Mouse (Mus musculus) embryonic facial prominence, embryonic 10.5 days (tissue): Measurements from ENCODE around the gene Kalrn. TPM values are rescaled to one million over a fixed set of nuclear protein-coding genes. Genes with fewer than 3 reads are reported as not detected.

ENCODE experiments used
- DNase-seq: peaks from one replicate; pipeline ENCODE4 v3.0.0-alpha.2; 2017; ENCODE audit warnings: low spot score
- H3K27ac ChIP-seq: fragments of 300-500 bp; sonication (generic); replicated peaks from 2 replicates; pipeline ENCODE4 v1.5.1; 2016; ENCODE audit warnings: mild to moderate bottlenecking
- H3K27me3 ChIP-seq: fragments of 300-500 bp; sonication (generic); replicated peaks from 2 replicates; pipeline ENCODE4 v1.6.1; 2016; ENCODE audit warnings: low read depth, mild to moderate bottlenecking; ENCODE audit not compliant: poor library complexity, severe bottlenecking
- H3K36me3 ChIP-seq: fragments of 300-500 bp; sonication (generic); replicated peaks from 2 replicates; pipeline ENCODE4 v1.6.1; 2016; ENCODE audit warnings: mild to moderate bottlenecking, moderate library complexity
- H3K4me1 ChIP-seq: fragments of 300-500 bp; sonication (generic); 2 replicates; pipeline ENCODE4 v1.6.1; 2016
- H3K4me3 ChIP-seq: fragments of 300-500 bp; sonication (generic); 2 replicates; pipeline ENCODE4 v1.5.1; 2016; ENCODE audit warnings: mild to moderate bottlenecking, moderate library complexity
- H3K9me3 ChIP-seq: fragments of 300-500 bp; sonication (generic); 2 replicates; pipeline ENCODE4 v1.6.1; 2016; ENCODE audit warnings: mild to moderate bottlenecking
- WGBS: fragments of 180-500 bp; shearing (Covaris S2); methylation state at CpG from one replicate; pipeline ENCODE4 v1.1.7; 2016; 5-methylcytosine and 5-hydroxymethylcytosine counted together
- polyA plus RNA-seq: library from polyadenylated mRNA; unstranded; fragments of >200 nt; fragmentation: Nextera tagmentation; extraction: Ambion mirVana; gene quantifications from 2 replicates; pipeline ENCODE4 v1.2.1, GENCODE M21; 2016

The Kalrn gene
- polyA plus RNA-seq, 1 experiment from 2014 or later: 14.8 TPM

GRCm38 (mm10) chr16:33954793-33955192 lies 618.5 kb downstream of the Kalrn start:
- peaks cover 86% of the 10 kb centered on the region for H3K36me3 ChIP-seq
- H3K4me3 ChIP-seq: no peak overlapping the region
- H3K27me3 ChIP-seq: no peaks in the 10 kb centered on the region
- H3K27ac ChIP-seq: no peak overlapping the region
- no peaks in the 10 kb centered on the region for H3K9me3 ChIP-seq
- peaks cover 6% of the 10 kb centered on the region for H3K4me1 ChIP-seq
- no peak for DNase-seq
- WGBS: 100% methylated on average over 1 of the region's 1 CpGs

DNA sequence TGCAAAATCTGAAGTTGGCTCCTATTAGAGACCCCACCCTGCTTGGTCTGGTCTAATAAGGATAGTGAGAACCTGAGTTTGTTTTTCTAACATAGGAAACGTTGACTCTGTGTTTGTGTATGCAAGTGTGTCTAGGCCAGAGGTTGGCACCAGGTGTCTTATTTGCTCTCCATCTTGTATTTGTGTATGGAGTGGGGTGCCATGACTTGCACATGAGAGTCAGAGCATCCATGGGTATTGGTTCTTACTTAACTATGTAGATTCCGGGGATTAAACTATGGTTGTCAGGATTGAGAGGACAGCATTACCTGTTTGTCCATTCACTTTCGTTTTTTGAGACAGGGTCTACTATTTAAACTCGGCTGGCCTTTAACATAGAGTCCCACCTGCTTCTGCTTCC lies 620.3 kb downstream of the Kalrn start:
- peaks cover 86% of the 10 kb centered on the region for H3K36me3 ChIP-seq
- H3K27me3 ChIP-seq: no peaks in the 10 kb centered on the region
- no peak overlapping the region for H3K27ac ChIP-seq
- H3K9me3 ChIP-seq: no peaks in the 10 kb centered on the region
- no peak for DNase-seq
- no peak overlapping the region for H3K4me3 ChIP-seq
- peaks cover 22% of the 10 kb centered on the region for H3K4me1 ChIP-seq
- 78% methylated on average over 4 of the region's 4 CpGs for WGBS

GRCm38 (mm10) chr16:33950830-33951229 lies 622.5 kb downstream of the Kalrn start:
- DNase-seq: peak; percentile 83
- 31% methylated on average over 4 of the region's 4 CpGs for WGBS
- H3K36me3 ChIP-seq: peaks cover 86% of the 10 kb centered on the region
- H3K27me3 ChIP-seq: no peaks in the 10 kb centered on the region
- H3K4me1 ChIP-seq: peaks cover 42% of the 10 kb centered on the region
- H3K27ac ChIP-seq: no peak overlapping the region
- no peaks in the 10 kb centered on the region for H3K9me3 ChIP-seq
- no peak overlapping the region for H3K4me3 ChIP-seq

- Histone ChIP-seq H3K4me3 (no peak overlapping the region), H3K9me3 (no peaks in the 10 kb centered on the region), H3K27me3 (no peaks in the 10 kb centered on the region), H3K4me1 (peaks cover 46% of the 10 kb centered on the region), H3K36me3 (peaks cover 84% of the 10 kb centered on the region), H3K27ac (no peak overlapping the region)
- WGBS: 82% methylated on average over 6 of the region's 6 CpGs
- DNase-seq: no peak
These were observed 622.9 kb downstream of the Kalrn start for GRCm38 (mm10) chr16:33950386-33950785.

GRCm38 (mm10) chr16:33947664-33948571 lies 625.4 kb downstream of the Kalrn start:
- 87% methylated on average over 17 of the region's 17 CpGs for WGBS
- H3K4me3 ChIP-seq: no peak overlapping the region
- no peaks in the 10 kb centered on the region for H3K27me3 ChIP-seq
- H3K27ac ChIP-seq: peak overlapping the region; percentile 52; the same call in 1 of the 2 replicates
- H3K9me3 ChIP-seq: no peaks in the 10 kb centered on the region
- H3K36me3 ChIP-seq: peaks cover 62% of the 10 kb centered on the region
- H3K4me1 ChIP-seq: peaks cover 71% of the 10 kb centered on the region
- DNase-seq: no peak

GRCm38 (mm10) chr16:33946021-33946420 lies 627.3 kb downstream of the Kalrn start:
- 58% methylated on average over 7 of the region's 7 CpGs for WGBS
- H3K4me1 ChIP-seq: peaks cover 90% of the 10 kb centered on the region
- H3K27ac ChIP-seq: peak overlapping the region; percentile 83
- no peak for DNase-seq
- H3K9me3 ChIP-seq: no peaks in the 10 kb centered on the region
- no peak overlapping the region for H3K4me3 ChIP-seq
- no peaks in the 10 kb centered on the region for H3K27me3 ChIP-seq
- peaks cover 59% of the 10 kb centered on the region for H3K36me3 ChIP-seq

- Histone ChIP-seq H3K4me1 (peaks cover 96% of the 10 kb centered on the region), H3K27ac (peak overlapping the region; percentile 83)
- DNase-seq: peak; percentile 78
These were observed 628.6 kb downstream of the Kalrn start for GRCm38 (mm10) chr16:33944772-33945171.

GRCm38 (mm10) chr16:33944126-33944525 lies 629.2 kb downstream of the Kalrn start:
- Histone ChIP-seq H3K27ac (peak overlapping the region; percentile 31; the same call in 1 of the 2 replicates), H3K4me1 (peaks cover 96% of the 10 kb centered on the region), H3K36me3 (peaks cover 45% of the 10 kb centered on the region), H3K27me3 (no peaks in the 10 kb centered on the region), H3K9me3 (no peaks in the 10 kb centered on the region), H3K4me3 (no peak overlapping the region)
- no peak for DNase-seq
- whole genome bisulfite sequencing: 79% methylated on average over 4 of the region's 4 CpGs

More at GRCm38 (mm10) chr16:33944772-33945171, 628.6 kb downstream of the Kalrn start:
- Histone ChIP-seq H3K27me3 (no peaks in the 10 kb centered on the region), H3K4me3 (no peak overlapping the region), H3K9me3 (no peaks in the 10 kb centered on the region), H3K36me3 (peaks cover 52% of the 10 kb centered on the region)
- 32% methylated on average over 6 of the region's 6 CpGs for WGBS

DNA sequence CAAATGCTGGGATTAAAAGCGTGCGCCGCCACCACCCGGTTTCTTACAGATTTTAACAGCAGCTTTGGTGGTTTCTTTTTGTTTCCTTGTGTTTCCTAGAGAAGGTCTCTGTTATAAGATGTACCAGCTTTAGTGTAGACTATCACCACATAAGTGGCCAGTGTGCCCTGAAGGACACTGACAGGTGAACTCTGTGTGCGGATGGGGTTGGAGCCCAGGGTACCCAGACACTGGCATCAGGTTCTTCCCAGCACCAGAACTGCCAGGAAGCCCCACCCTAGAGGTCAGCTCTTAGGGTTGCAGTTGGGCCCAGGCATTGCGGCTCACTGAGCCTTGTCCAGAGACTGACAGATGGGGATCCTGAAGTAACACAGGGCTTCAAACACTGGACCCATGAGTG lies 629.9 kb downstream of the Kalrn start:
- DNase-seq: no peak
- peaks cover 38% of the 10 kb centered on the region for H3K36me3 ChIP-seq
- H3K27ac ChIP-seq: peak overlapping the region; percentile 31; the same call in 1 of the 2 replicates
- WGBS: 94% methylated on average over 6 of the region's 6 CpGs
- H3K9me3 ChIP-seq: no peaks in the 10 kb centered on the region
- H3K4me3 ChIP-seq: no peak overlapping the region
- H3K27me3 ChIP-seq: no peaks in the 10 kb centered on the region
- H3K4me1 ChIP-seq: peaks cover 97% of the 10 kb centered on the region

GRCm38 (mm10) chr16:33942341-33942740 lies 631.0 kb downstream of the Kalrn start:
- WGBS: 41% methylated on average over 11 of the region's 11 CpGs
- Histone ChIP-seq H3K27ac (peak overlapping the region; percentile 84), H3K4me1 (peaks cover 100% of the 10 kb centered on the region)

GRCm38 (mm10) chr16:33941271-33941781 lies 632.0 kb downstream of the Kalrn start:
- Histone ChIP-seq H3K4me1 (peaks cover 95% of the 10 kb centered on the region), H3K4me3 (no peak overlapping the region), H3K27me3 (no peaks in the 10 kb centered on the region), H3K9me3 (no peaks in the 10 kb centered on the region), H3K27ac (peak overlapping the region; percentile 84), H3K36me3 (peaks cover 31% of the 10 kb centered on the region)
- 37% methylated on average over 11 of the region's 11 CpGs for WGBS
- peak; percentile 53 for DNase-seq

More at GRCm38 (mm10) chr16:33942341-33942740, 631.0 kb downstream of the Kalrn start:
- H3K9me3 ChIP-seq: no peaks in the 10 kb centered on the region
- no peak overlapping the region for H3K4me3 ChIP-seq
- H3K27me3 ChIP-seq: no peaks in the 10 kb centered on the region
- peaks cover 34% of the 10 kb centered on the region for H3K36me3 ChIP-seq
- peak; percentile 70 for DNase-seq

GRCm38 (mm10) chr16:33940095-33940494 lies 633.2 kb downstream of the Kalrn start:
- Histone ChIP-seq H3K4me3 (no peak overlapping the region), H3K27ac (peak overlapping the region; percentile 48), H3K27me3 (no peaks in the 10 kb centered on the region), H3K9me3 (no peaks in the 10 kb centered on the region), H3K36me3 (peaks cover 30% of the 10 kb centered on the region), H3K4me1 (peaks cover 83% of the 10 kb centered on the region)
- 78% methylated on average over 5 of the region's 5 CpGs for WGBS
- DNase-seq: no peak

DNA sequence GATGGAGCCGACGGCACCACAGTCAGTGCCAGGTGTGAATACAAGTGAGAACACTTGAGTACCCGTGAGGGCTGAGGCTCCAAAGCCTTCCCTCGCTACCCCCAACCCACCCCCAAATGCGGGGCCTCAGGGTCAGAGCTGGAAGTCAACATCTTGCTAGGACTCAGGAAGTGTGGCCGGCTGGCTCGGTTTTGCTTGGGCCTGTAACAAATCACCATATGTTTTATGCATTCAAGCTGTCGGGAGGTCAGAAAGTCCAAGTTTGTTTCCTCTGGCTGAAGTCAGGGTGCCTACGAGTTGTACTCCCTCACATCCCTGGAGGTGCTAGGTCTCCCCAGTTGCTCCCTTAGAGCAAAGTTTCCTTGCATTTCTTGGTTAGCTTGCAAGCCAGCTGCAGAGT lies 633.7 kb downstream of the Kalrn start:
- H3K4me1 ChIP-seq: peaks cover 82% of the 10 kb centered on the region
- H3K36me3 ChIP-seq: peaks cover 30% of the 10 kb centered on the region
- 40% methylated on average over 9 of the region's 9 CpGs for WGBS
- no peaks in the 10 kb centered on the region for H3K27me3 ChIP-seq
- peak overlapping the region; percentile 48 for H3K27ac ChIP-seq
- H3K9me3 ChIP-seq: no peaks in the 10 kb centered on the region
- DNase-seq: peak; percentile 58
- H3K4me3 ChIP-seq: no peak overlapping the region
